Mouse (Mus musculus) left cerebral cortex, postnatal 10 days (tissue): Measurements from ENCODE around the gene Plcb1. TPM values are rescaled to one million over a fixed set of nuclear protein-coding genes. Genes with fewer than 3 reads are reported as not detected.

Experiments
- DNase-seq, 2 experiments: peaks; one replicate each; pipeline ENCODE4 v3.0.0; 2021 to 2022; ENCODE audit warnings: low spot score in 2 of 2, mixed read lengths in 1 of 2; ENCODE audit errors: extremely low spot score in 1 of 2
- intact Hi-C: fragments of 180-260 bp; cut with DNase I; formaldehyde crosslinking; loops from one replicate; pipeline ENCODE4 v1.15.1; 2025
- total RNA-seq, 2 experiments: library from RNA; stranded (reverse); gene quantifications; 2 replicates each; pipeline ENCODE4 v1.2.3; 2021

Gene Plcb1
- total RNA-seq, 2 experiments from 2014 or later: 158 to 161 TPM

DNA sequence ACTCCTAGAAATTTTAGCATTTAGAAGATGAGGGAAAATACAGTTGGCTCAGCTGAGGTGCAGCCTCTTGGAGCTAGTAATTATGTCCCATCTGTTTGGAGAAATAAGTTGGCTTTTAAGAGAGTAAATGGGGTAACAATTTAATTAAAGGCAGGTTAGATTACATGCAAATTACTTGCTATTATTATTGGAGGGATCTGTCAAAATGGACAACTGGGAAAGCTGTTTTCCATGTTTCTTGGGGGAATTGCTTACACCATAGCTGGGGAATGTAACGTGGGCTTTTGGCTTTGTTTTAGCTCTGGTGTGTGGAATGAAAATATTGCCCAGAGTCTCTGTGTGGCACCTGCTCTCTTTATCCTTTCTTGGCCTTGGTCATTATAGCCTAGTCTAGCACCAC is 316.1 kb downstream of the Plcb1 start:
- intact Hi-C loops: no loop called here
- DNase-seq: no peak

DNA sequence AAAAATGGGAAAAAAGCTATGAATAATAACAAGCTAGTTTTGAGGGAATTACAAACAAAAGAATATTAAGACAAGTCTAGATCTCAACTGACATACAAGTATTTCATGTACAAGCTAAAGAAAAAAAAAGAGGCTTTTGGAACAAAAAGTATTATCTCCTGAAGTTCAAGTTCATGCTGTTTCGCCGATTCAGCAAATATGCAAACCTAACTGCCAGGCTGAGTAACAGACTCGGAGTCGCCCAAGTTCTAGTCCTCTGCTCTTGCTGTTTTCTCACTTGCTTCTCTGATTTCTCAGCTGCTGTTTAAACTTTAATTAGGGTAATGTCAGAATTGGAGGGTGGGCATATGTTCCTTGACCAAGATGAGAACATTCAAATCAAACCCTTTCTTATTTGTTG is 320.8 kb downstream of the Plcb1 start:
- intact Hi-C loops: no loop called here
- no peak for DNase-seq

DNA sequence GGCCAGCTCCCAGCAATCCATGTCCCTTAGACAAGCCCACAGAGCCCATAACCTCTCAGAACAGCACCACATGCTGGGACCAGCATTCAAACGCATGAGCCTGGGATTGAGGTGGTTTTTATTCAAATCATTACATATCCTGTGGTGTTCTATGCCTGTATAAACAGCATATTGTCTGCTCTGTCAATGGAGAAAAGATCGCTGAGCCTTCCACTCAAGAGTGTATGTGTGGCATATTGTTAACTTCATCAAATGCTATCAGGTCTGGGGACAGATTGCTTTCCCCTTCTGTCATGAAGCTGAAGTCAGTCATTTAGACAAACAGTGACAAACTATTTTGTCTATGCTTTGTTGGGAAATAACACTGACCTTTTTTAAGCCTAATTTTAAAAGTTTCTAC is 322.7 kb downstream of the Plcb1 start:
- intact Hi-C loops: no loop called here
- no peak for DNase-seq

DNA sequence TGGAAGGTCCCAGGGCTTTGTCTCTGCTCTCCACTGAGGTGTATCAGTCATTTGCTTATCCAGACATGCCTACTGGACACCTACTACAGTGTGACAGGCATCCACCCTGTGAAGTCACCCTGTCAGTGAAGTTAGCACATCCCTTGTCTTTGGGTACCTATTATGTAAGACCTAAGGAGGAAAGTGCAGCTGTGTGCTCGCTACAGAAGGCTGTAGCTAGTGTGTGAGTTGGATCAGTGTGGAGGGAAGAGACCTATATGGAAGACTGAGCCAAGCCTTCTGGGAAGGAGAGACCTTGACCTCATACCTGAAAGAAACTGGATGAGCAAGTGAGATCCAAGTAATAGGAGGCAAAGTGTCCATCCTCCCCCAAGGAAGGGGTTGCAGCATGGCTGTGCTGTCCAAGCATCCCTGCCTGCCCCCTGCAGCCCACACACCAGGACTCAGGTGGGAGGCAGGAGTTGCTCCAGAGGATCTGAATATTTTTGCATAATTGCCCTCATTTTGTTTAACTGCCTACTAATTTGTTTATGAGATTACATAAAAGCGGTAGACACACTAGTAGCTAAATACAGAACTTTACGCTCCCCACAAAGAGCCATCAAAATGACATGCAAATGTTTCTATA is 328.7 kb downstream of the Plcb1 start:
- intact Hi-C loops: loop anchor here (10.0 kb wide), 1 partner anchor 330 kb away; the partner anchor contains the start of gene Plcb1
- DNase-seq: no peak

DNA sequence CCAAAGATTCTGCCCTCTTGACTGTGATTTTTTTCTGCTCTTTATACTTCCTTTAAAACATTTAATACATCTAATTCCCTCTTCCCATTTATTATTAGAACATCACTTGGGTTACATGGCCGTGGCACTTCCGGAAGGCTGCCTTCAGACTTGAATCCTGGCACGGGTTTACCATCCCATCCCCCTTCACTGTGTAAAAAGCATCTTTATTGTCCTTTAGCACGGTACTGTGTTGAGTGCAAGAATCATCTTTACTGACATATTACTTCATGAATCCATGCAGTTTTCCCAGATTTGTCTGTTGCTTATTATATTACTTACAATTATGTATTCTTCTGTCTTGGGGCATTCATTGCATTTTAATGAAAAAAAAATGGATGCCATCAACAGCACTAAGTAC is 337.2 kb downstream of the Plcb1 start:
- no peak for DNase-seq
- intact Hi-C loops: no loop called here

DNA sequence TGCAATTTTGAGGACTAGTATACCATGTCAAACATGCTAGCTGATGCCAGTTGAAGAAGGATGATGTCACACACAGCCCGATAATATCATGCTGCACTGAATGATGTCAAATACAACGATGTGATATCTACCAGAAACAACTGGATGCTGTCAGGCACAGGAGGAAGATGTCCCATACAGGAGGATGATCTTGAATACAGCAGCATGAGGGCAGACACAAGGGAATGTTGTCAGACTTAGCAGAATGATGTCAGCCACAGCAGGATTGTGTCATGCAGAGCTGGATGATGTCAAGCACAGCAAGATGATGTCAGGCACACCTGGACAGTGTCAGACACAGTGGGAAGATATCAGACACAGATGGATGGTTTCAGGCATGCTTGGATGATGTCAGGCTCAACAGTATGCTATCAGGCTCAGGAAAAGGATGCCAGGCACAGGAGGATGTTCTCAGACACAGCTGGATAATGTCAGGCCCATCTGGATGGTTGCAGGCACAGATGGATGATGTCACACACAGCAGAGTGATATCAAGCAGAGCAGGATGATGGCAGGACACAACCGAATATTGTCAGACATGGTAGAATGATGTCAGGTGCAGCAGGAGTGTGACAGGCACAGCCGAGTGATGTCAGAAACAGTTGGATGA is 338.0 kb downstream of the Plcb1 start:
- DNase-seq: no peak

DNA sequence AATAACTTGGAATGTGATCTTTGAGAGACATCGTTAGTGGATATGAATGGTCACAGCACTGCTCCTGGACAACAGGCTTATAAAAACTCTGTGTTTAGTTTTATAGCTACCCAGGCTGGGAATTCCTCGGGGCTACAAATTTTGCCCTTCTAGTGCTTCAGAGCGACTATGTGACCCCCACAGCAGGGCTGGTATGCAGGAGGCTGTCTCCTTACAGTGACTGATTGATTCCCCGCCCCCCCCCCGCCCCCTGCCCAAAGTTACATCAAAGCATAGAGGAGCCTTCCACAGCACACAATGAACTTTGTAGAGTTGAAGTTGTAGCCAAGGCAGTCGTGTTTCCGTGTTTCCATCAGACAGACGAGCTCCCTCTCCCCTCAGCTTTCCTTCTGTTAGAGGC is 354.7 kb downstream of the Plcb1 start:
- intact Hi-C loops: no loop called here

More for the DNA sequence above, 338.0 kb downstream of the Plcb1 start:
- intact Hi-C loops: no loop called here

DNA sequence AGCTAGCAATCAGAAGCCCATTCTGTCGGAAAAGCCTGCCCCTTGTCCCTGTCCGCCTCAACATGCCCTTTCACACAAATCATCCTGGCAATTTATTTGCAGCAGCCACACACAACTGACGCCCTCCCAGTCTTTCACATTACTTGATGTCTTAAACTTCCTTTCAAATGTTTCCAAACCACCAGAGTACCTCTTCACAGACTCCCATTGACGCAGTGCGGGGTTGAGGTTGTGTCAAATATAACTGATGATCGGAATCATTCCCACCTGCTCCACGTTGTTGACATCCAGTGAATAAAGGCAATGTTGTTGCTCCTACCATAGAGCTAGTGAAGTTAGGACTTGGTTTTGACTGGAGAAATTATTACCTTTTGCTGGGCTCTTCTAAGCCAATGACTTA is 366.4 kb downstream of the Plcb1 start:
- no peak for DNase-seq
- intact Hi-C loops: no loop called here

More for the DNA sequence above, 354.7 kb downstream of the Plcb1 start:
- no peak for DNase-seq

DNA sequence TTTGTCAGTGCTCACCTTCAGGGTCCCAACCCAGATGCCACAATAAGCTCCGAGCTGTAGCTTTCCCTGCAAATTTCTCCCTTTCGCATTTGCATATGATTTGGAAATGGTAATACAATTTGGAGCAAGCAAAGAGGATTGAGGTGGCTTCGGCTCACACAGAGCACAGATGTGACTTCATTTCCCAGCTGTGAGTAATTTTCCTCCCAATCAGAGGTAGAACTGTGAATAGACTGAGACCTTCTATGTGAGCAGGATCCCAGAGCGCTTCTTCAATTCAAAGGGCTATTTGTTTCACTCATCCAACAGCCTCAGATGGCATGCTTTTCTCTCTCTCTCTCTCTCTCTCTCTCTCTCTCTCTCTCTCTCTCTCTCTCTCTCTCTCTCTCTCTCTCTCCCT is 367.4 kb downstream of the Plcb1 start:
- intact Hi-C loops: no loop called here
- no peak for DNase-seq

DNA sequence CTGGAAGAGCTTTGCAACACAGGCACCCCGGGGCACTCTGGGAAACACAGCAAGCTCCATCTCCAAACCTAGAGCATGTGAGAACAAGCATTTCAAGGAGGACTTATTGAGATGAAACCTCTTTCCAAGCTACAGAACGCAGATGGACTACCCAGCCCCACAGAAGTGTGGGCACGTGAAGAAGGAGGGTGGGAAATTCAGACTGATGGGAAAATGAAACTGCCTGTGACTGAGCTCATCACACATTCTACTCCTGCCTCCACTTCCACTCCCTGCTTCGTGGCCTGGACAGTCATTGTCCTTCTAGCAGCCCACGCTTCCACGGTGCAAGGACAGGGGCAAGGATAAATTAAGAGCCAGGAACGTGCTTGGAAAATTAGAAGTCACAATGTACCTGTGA is 370.2 kb downstream of the Plcb1 start:
- no peak for DNase-seq
- intact Hi-C loops: no loop called here

DNA sequence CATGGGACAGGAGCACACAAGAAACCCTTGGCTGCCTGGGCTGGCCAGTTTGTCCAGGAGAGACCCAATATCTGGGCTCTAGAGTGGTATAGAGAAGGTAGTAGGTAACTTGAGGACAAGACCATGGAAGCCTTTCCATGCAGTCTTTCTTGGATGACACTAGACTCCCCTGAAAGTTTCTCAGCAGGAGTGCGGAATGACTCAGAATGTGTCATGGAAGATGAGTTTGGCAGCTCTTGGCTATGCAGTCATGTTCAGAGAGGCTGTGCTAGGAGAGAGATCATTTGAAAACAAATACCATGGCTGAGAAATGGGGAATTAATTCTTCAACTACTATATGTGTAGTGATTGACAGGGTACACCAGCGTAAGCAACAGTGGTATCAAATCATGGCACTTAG is 372.1 kb downstream of the Plcb1 start:
- no peak for DNase-seq
- intact Hi-C loops: no loop called here

DNA sequence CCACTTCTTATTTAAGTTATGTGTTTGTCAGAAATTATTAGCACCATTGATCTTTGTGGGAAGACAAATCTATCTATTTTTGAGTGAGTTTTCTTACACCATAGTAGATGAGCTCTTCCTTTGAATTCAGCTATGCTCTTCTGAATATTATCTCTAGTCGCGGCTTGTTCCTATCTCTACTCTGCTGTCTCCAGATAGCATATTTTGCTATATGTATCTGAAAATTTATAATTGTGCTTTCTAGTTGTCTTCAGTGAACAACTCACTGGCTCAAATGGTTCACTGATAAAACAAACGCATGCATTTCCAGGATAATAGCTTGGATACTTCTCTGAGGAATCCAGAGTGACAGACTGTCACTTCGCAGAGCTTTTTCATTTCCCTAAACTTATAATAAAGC is 375.8 kb downstream of the Plcb1 start:
- no peak for DNase-seq
- intact Hi-C loops: no loop called here

DNA sequence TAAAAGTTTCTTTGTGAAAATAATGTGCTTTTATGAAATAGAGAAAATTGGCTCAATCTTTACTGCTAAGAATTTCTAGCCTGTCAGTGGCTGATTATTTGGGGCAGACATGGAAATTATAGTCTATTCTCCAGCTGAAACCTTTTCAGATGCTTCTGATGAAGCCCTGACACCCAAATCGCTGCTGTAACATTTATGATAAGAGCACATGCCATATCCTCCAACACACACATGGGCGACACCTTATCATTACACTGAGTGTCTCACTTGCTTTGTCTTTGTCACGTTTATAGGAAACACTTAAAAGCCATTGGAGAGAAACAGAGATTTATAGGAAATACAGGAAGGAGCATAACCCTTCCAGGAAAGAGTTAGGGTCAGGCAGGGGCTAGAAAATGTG is 379.6 kb downstream of the Plcb1 start:
- DNase-seq: no peak
- intact Hi-C loops: no loop called here

DNA sequence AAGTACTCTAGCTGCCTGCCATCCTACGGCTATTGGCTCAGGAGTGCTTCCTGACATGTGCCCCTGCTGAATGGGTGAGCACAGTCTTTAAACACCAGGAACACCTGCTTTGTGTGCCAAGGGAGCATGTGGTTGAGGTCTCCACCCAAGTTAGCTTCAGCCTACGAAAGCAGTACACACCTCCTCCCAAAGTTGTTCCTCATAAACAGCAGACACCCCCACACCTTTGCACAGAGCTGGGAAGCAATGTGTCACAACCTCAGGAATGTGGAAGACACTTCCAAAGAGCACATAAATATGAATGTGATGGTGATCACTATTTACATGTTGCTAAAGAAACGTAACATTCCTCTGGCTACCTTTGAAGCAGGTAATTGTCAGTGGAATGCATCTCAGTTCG is 389.7 kb downstream of the Plcb1 start:
- intact Hi-C loops: no loop called here

DNA sequence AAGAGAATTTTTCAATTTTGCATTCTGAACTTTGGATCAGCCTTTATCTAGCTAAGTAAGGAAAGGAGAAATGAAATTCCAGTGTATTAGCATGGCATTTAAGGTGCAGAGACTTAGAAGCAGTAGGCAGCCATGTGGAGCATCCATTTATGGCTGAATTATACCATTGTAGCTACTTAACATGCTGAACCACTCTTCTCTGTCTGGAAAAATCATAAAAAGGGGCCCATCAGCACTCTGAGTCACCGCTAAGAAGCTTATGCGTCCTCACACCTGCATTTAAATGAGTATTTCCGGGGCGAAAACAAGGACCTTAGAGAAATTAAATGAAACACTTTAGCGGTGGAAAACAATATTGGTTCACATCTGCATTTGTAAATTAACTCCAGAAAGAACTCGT is 401.8 kb downstream of the Plcb1 start:
- intact Hi-C loops: no loop called here
- DNase-seq: no peak

More for the DNA sequence above, 389.7 kb downstream of the Plcb1 start:
- no peak for DNase-seq

DNA sequence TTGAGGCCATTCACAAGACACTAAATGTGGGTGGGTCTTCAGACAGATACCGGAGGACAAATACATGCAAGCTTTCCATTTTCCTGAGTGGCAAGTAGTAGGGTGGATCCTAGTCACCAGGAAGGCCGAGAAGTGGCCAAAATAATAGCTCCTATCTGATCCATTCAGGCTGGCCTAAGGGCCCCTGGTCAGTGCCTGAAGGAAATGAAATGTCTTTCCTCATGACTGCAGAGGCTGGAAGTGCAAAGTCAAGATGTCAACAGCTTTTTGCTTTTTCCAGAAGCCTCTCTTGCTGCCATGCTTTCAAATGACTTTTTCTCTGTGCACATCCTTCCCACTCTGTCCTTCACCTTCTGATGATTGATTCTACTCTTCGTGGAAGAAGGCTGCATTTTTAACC is 415.0 kb downstream of the Plcb1 start:
- DNase-seq: no peak
- intact Hi-C loops: no loop called here

DNA sequence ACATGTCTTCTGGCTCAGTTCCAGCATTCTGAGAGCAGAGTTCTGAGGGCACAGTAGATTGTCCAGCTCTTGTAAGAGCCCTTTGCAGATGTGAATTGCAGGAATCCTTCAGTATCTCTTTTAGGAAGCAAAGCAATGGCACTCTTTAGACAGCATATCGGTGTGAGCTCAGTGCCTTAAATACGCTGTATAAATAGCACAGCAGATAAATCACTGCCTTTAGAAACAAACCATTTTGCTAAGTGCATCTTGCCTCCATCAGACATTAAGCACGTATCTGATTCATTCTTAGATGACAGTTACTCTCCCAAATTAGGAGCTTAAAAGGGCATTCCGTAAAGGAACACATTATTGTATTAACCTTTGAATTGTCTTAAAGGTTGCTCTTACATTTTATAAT is 416.5 kb downstream of the Plcb1 start:
- intact Hi-C loops: no loop called here

DNA sequence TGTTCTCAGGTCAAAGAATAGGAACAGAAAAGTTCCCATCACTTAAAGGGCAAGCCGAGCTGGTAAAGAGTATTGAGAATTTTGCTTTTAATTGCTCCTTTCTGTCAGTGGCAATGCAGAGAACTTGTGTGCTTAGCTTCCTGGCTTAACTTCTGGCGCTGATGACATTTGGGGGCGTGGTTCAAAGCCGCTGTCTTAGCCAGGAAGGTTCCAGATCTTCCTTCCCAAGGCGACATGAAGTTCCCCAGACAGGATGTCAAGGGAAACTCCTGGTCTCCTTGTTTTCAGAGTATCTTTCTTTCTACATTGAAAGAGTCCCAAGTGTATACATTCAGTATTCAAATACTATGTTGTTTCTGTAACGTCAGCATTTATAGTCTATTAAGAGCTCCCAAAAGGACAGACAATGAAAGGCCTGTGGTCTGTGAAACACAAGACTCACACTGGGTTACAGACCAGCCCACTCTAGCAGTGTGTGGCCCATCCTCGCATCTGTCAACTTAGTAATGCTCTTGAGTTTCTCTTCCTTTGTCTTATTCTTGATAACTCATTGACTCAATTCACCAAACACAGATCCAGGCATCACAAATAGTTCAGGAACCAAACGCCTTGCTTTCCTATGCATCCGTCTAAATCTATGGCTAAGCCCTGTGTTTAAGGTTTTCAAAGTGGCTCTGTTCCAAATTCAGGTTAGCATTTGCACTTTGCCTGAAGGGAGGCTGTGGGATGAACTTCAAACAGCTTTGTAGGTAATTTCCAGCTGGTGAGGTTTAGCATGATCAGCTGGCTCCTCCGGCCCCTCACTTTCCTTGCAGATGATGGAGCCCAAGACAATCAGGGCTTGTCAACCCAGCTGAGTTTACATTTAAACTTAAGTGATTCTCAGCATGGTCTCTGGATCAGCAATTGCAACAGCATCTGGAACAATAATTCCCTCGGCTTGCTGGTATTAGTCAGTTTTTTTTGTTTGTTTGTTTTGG is 418.6 kb downstream of the Plcb1 start:
- intact Hi-C loops: no loop called here
- no peak for DNase-seq

More for the DNA sequence above, 416.5 kb downstream of the Plcb1 start:
- DNase-seq: no peak

DNA sequence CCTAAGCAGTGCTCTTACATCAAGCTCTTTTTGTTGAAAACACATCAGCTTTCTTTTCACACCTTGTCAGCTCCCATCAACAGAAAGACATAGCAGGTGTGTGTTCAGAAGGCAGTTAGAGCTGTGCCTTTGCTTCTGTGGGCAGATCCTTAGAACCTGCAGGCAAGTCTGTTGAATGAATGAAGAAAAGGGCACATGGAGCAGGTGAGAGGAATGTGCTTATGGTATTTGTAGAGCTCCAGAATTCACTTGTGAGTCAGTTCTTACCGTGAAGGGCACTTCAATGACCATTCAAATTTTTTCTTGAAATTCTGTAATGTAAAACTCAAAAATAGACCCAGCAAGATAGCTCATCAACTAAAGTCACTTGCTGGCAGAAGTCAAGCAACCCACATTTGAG is 423.0 kb downstream of the Plcb1 start:
- intact Hi-C loops: no loop called here
- DNase-seq: no peak
